Mouse (Mus musculus) myocyte (in vitro differentiated cells): Measurements from ENCODE around the gene Cul5.

ENCODE experiments used
- CEBPB ChIP-seq: IDR thresholded peaks from 2 replicates; pipeline ENCODE4 v1.6.1; 2011; ENCODE audit warnings: mild to moderate bottlenecking, moderate library complexity; ENCODE audit not compliant: poor library complexity, insufficient read depth, severe bottlenecking
- E2F4 ChIP-seq: IDR thresholded peaks from one replicate; pipeline ENCODE4 v1.6.1; 2011; ENCODE audit warnings: mild to moderate bottlenecking, control low read depth, moderate library complexity; ENCODE audit not compliant: insufficient read depth
- MAX ChIP-seq: IDR thresholded peaks from one replicate; pipeline ENCODE4 v1.6.1; 2011; ENCODE audit warnings: low read depth, mild to moderate bottlenecking, control low read depth
- MYOD1 ChIP-seq, 3 experiments: IDR thresholded peaks; one replicate each; pipeline ENCODE4 v1.6.1; 2011; ENCODE audit warnings: control low read depth in 2 of 3, low read depth in 2 of 3, mild to moderate bottlenecking in 2 of 3, moderate library complexity in 1 of 3; ENCODE audit not compliant: insufficient read length in 2 of 3, control insufficient read depth in 1 of 3
- MYOG ChIP-seq, 3 experiments: IDR thresholded peaks; one replicate each; pipeline ENCODE4 v1.6.1; 2011; ENCODE audit warnings: control low read depth in 2 of 3, low read depth in 2 of 3, mild to moderate bottlenecking in 2 of 3; ENCODE audit not compliant: insufficient read length in 2 of 3, control insufficient read depth in 1 of 3, insufficient read depth in 1 of 3
- POLR2A ChIP-seq: IDR thresholded peaks from one replicate; pipeline ENCODE4 v1.6.1; 2011; ENCODE audit warnings: low read depth, mild to moderate bottlenecking, control low read depth, moderate library complexity; ENCODE audit not compliant: insufficient read length
- POLR2AphosphoS2 ChIP-seq: IDR thresholded peaks from one replicate; pipeline ENCODE4 v1.6.1; 2011; ENCODE audit warnings: low read depth, control low read depth; ENCODE audit not compliant: insufficient read length
- SRF ChIP-seq: IDR thresholded peaks from one replicate; pipeline ENCODE4 v1.6.1; 2011; ENCODE audit warnings: low read depth; ENCODE audit not compliant: control insufficient read depth, insufficient read length
- TCF12 ChIP-seq: IDR thresholded peaks from one replicate; pipeline ENCODE4 v1.6.1; 2011; ENCODE audit warnings: mild to moderate bottlenecking, control low read depth; ENCODE audit not compliant: poor library complexity, insufficient read depth, severe bottlenecking
- TCF3 ChIP-seq: IDR thresholded peaks from one replicate; pipeline ENCODE4 v1.6.1; 2011; ENCODE audit warnings: low read depth, control low read depth; ENCODE audit not compliant: insufficient read length
- USF1 ChIP-seq: IDR thresholded peaks from one replicate; pipeline ENCODE4 v1.6.1; 2011; ENCODE audit warnings: low read depth, mild to moderate bottlenecking, control low read depth, moderate library complexity

GRCm38 (mm10) chr9:53664819-53665218 is 5.0 kb downstream of the Cul5 start:
- TF ChIP-seq MAX (no peak), USF1 (no peak), POLR2A (no peak), TCF3 (no peak), TCF12 (no peak), SRF (no peak), E2F4 (no peak), POLR2AphosphoS2 (no peak), MYOD1 (IDR thresholded peaks at IDR 0.05; ENCODE audit: control insufficient read depth in 1 of 3, insufficient read length in 2 of 3, low read depth in 2 of 3) (no peak), CEBPB (no peak), MYOG (IDR thresholded peaks at IDR 0.05; ENCODE audit: control insufficient read depth in 1 of 3, insufficient read depth in 1 of 3, insufficient read length in 2 of 3, low read depth in 2 of 3) (no peak)
